Mouse (Mus musculus) erythroblast, embryonic 14.5 days (primary cell): Measurements from ENCODE around the gene Zfp771. TPM values are rescaled to one million over a fixed set of nuclear protein-coding genes. Genes with fewer than 3 reads are reported as not detected.
A peak's percentile ranks its signal among the peaks of the same experiment; 100 is the strongest.

Experiments
- H3K27me3 ChIP-seq: 2 replicates; pipeline ENCODE4 v1.6.1; 2012; ENCODE audit warnings: inconsistent platforms; ENCODE audit not compliant: control insufficient read depth
- H3K36me3 ChIP-seq: 2 replicates; pipeline ENCODE4 v1.6.1; 2012; ENCODE audit warnings: mild to moderate bottlenecking, inconsistent platforms; ENCODE audit not compliant: control insufficient read depth
- H3K4me1 ChIP-seq: 2 replicates; pipeline ENCODE4 v1.6.1; 2012; ENCODE audit warnings: inconsistent platforms; ENCODE audit not compliant: control insufficient read depth
- H3K4me3 ChIP-seq: replicated peaks from 2 replicates; pipeline ENCODE3; 2012; ENCODE audit warnings: moderate library complexity, mild to moderate bottlenecking, inconsistent platforms
- H3K9me3 ChIP-seq: 2 replicates; pipeline ENCODE4 v1.6.1; 2012; ENCODE audit warnings: low read length, inconsistent platforms, mixed read lengths; ENCODE audit not compliant: control insufficient read depth
- GATA1 ChIP-seq: IDR thresholded peaks from 2 replicates; pipeline ENCODE4 v1.6.1; 2012; ENCODE audit warnings: low read length, inconsistent platforms, mixed read lengths
- TAL1 ChIP-seq: IDR thresholded peaks from 3 replicates; pipeline ENCODE4 v1.6.1; 2012; ENCODE audit warnings: low read length, inconsistent platforms, mixed read lengths
- polyA plus RNA-seq: library from polyadenylated mRNA; stranded (reverse); fragments of >175 nt; gene quantifications from 2 replicates; pipeline ENCODE4 v1.2.3, GENCODE M21; 2012

The Zfp771 gene
- polyA plus RNA-seq, 1 experiment = 4.8 TPM

GRCm38 (mm10) chr7:127228615-127229303 lies 15.3 kb upstream of the Zfp771 start:
- peaks cover 92% of the 10 kb centered on the region for H3K4me1 ChIP-seq
- H3K4me3 ChIP-seq = no peak overlapping the region
- no peaks in the 10 kb centered on the region for H3K27me3 ChIP-seq
- peaks cover 30% of the 10 kb centered on the region for H3K36me3 ChIP-seq
- TF ChIP-seq GATA1 = no peak
- no peak for TF ChIP-seq TAL1
- no peaks in the 10 kb centered on the region for H3K9me3 ChIP-seq

GRCm38 (mm10) chr7:127231376-127231775 lies 12.7 kb upstream of the Zfp771 start:
- no peak for TF ChIP-seq GATA1
- TF ChIP-seq TAL1 = no peak
- no peaks in the 10 kb centered on the region for H3K27me3 ChIP-seq
- peaks cover 11% of the 10 kb centered on the region for H3K9me3 ChIP-seq
- H3K4me1 ChIP-seq = peaks cover 79% of the 10 kb centered on the region
- H3K36me3 ChIP-seq = peaks cover 48% of the 10 kb centered on the region
- H3K4me3 ChIP-seq = peak overlapping the region; percentile 95

GRCm38 (mm10) chr7:127231826-127232621 lies 12.1 kb upstream of the Zfp771 start:
- Histone ChIP-seq H3K4me3 (peak overlapping the region; percentile 95), H3K9me3 (peaks cover 14% of the 10 kb centered on the region), H3K27me3 (no peaks in the 10 kb centered on the region), H3K36me3 (peaks cover 52% of the 10 kb centered on the region), H3K4me1 (peaks cover 78% of the 10 kb centered on the region)
- no peak for TF ChIP-seq TAL1
- no peak for TF ChIP-seq GATA1

- peaks cover 53% of the 10 kb centered on the region for H3K36me3 ChIP-seq
- peaks cover 70% of the 10 kb centered on the region for H3K4me1 ChIP-seq
Observed at GRCm38 (mm10) chr7:127232622-127233367, 11.3 kb upstream of the Zfp771 start, which contains the start of the genes Zfp553 and Sept1. Gene Zfp553, plus strand, starts transcription at chr7:127233061. Gene Sept1, minus strand, starts transcription at chr7:127233130.

GRCm38 (mm10) chr7:127233368-127233749 lies 10.7 kb upstream of the Zfp771 start:
- Histone ChIP-seq H3K9me3 (peaks cover 14% of the 10 kb centered on the region), H3K36me3 (peaks cover 58% of the 10 kb centered on the region), H3K4me1 (peaks cover 66% of the 10 kb centered on the region), H3K4me3 (peak overlapping the region; percentile 95), H3K27me3 (no peaks in the 10 kb centered on the region)
- TF ChIP-seq TAL1 = no peak
- no peak for TF ChIP-seq GATA1

More at GRCm38 (mm10) chr7:127232622-127233367, 11.3 kb upstream of the Zfp771 start, which contains the start of the genes Zfp553 and Sept1:
- H3K4me3 ChIP-seq = peak within 1 kb of the TSS; percentile 95
- H3K27me3 ChIP-seq = no peaks in the 10 kb centered on the region
- TF ChIP-seq GATA1 (peak; percentile 66), TAL1 (no peak)
- H3K9me3 ChIP-seq = peaks cover 14% of the 10 kb centered on the region

GRCm38 (mm10) chr7:127233765-127234164 lies 10.3 kb upstream of the Zfp771 start:
- Histone ChIP-seq H3K4me1 (peaks cover 63% of the 10 kb centered on the region), H3K36me3 (peaks cover 62% of the 10 kb centered on the region), H3K27me3 (no peaks in the 10 kb centered on the region), H3K9me3 (peaks cover 14% of the 10 kb centered on the region), H3K4me3 (peak overlapping the region; percentile 95)
- no peak for TF ChIP-seq GATA1
- no peak for TF ChIP-seq TAL1

GRCm38 (mm10) chr7:127234777-127235176 lies 9.3 kb upstream of the Zfp771 start:
- Histone ChIP-seq H3K27me3 (no peaks in the 10 kb centered on the region), H3K4me1 (peaks cover 55% of the 10 kb centered on the region), H3K36me3 (peaks cover 55% of the 10 kb centered on the region), H3K9me3 (peaks cover 14% of the 10 kb centered on the region), H3K4me3 (no peak overlapping the region)
- TF ChIP-seq TAL1 = no peak
- TF ChIP-seq GATA1 = no peak

GRCm38 (mm10) chr7:127243361-127243867 lies 660 bp upstream of the Zfp771 start:
- TF ChIP-seq TAL1 (no peak), GATA1 (no peak)
- H3K4me1 ChIP-seq = peaks cover 37% of the 10 kb centered on the region
- H3K36me3 ChIP-seq = peaks cover 26% of the 10 kb centered on the region
- H3K4me3 ChIP-seq = peak overlapping the region; percentile 90
- peaks cover 3% of the 10 kb centered on the region; the same call in 1 of the 2 replicates for H3K9me3 ChIP-seq
- H3K27me3 ChIP-seq = no peaks in the 10 kb centered on the region
